Mouse (Mus musculus) cerebellum, adult 9-11 months (tissue): ENCODE measurements around the gene Cand2.
"Not testable (repeated sequence)": the region's sequence is repeated elsewhere in the genome, so short reads cannot be mapped to it uniquely, and the experiment has no call there.

Experiments used
- DNase-seq: peaks from one replicate; pipeline ENCODE4 v3.0.0; 2022

The Cand2 gene

GRCm38 (mm10) chr6:115775838-115776237 lies 1.5 kb downstream of the Cand2 start:
- DNase-seq, result peak; percentile 83

GRCm38 (mm10) chr6:115776363-115776762 lies 2.0 kb downstream of the Cand2 start:
- no peak for DNase-seq

GRCm38 (mm10) chr6:115782781-115783180 lies 8.4 kb downstream of the Cand2 start:
- DNase-seq, result no peak

GRCm38 (mm10) chr6:115791016-115791415 lies 16.7 kb downstream of the Cand2 start:
- DNase-seq, result peak; percentile 51

GRCm38 (mm10) chr6:115791842-115792686 lies 17.7 kb downstream of the Cand2 start:
- DNase-seq, result peak; percentile 84

GRCm38 (mm10) chr6:115792691-115793215 lies 18.4 kb downstream of the Cand2 start:
- DNase-seq, result peak; percentile 82

- DNase-seq, result no peak
Measured at GRCm38 (mm10) chr6:115801811-115802210, 27.5 kb downstream of the Cand2 start.

- peak; percentile 74 for DNase-seq
Measured at GRCm38 (mm10) chr6:115803541-115804382, 29.4 kb downstream of the Cand2 start.

- DNase-seq, result no peak
Measured at GRCm38 (mm10) chr6:115804432-115805192, 30.3 kb downstream of the Cand2 start.

GRCm38 (mm10) chr6:115807464-115808195 lies 33.3 kb downstream of the Cand2 start:
- DNase-seq, result no peak

GRCm38 (mm10) chr6:115808196-115808487 lies 33.8 kb downstream of the Cand2 start:
- DNase-seq, result peak; percentile 43

GRCm38 (mm10) chr6:115808488-115809231 lies 34.3 kb downstream of the Cand2 start, which contains the start of gene Rpl32:
Gene Rpl32, minus strand, starts transcription at chr6:115808747.
- DNase-seq, result peak; percentile 86

- DNase-seq, result no peak
Measured at GRCm38 (mm10) chr6:115811606-115812005, 37.3 kb downstream of the Cand2 start.

- DNase-seq, result no peak
Measured at GRCm38 (mm10) chr6:115814104-115814503, 39.8 kb downstream of the Cand2 start.

GRCm38 (mm10) chr6:115815041-115815440 lies 40.7 kb downstream of the Cand2 start:
- no peak for DNase-seq

- no peak for DNase-seq
Measured at GRCm38 (mm10) chr6:115818129-115818528, 43.8 kb downstream of the Cand2 start.

GRCm38 (mm10) chr6:115821216-115821993 lies 47.1 kb downstream of the Cand2 start:
- DNase-seq, result no peak

GRCm38 (mm10) chr6:115823850-115824464 lies 49.6 kb downstream of the Cand2 start:
- not testable (repeated sequence) for DNase-seq

GRCm38 (mm10) chr6:115830779-115831601 lies 56.7 kb downstream of the Cand2 start:
- DNase-seq, result no peak
